Mouse (Mus musculus): ENCODE results near the gene Wfdc13.
A peak's percentile ranks its signal among the peaks of the same experiment; 100 is the strongest.

Gene Wfdc13

DNA sequence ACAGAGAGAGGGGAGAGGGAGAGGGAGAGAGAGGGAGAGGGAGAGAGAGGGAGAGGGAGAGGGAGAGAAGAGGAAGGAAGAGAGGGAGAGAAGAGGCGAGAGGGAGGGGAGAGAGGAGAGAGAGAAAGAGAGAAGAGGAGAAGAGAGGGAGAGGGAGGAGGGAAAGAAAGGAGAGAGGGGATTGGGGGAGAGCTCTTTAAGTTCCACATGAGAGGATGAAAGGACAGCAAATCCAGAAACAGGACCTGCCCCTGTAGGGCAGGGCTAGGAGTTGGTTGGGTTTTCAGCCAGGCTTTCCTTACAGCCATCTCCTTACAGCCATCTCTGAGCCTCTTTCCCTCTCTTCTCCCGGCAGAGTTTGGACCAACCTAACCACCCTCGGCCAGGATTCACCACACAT is at the start of gene Wfdc13:
Wfdc13 (plus strand) TSS at position 301 of the 400 bp plus-strand sequence.
- DNase-seq (ENCODE audit: low read depth, low spot score), result no peak

GRCm38 (mm10) chr2:164635266-164635665 is 49.6 kb upstream of the Wfdc13 start:
- DNase-seq (ENCODE audit: low read depth, low spot score), result no peak

DNA sequence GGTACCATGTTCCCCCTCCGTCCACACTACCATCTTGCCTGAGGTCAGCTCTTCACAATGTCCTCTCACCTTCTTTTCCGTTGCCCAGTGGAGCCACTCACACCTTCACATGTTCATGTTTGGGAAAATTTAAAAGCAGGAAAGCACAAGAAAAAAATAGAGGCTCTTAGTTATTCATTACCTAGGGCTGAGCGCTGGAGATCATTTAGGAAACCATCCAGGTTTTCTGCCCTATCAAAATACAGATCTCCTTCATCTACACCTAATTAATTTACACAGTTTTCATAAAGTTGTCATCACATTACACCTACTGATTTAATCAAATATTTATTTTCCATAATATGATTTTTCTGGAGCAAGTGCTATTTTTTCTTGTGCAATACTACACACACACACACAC is 46.2 kb upstream of the Wfdc13 start, which contains the start of gene Wfdc16:
Wfdc16 (minus strand) TSS at position 101 of the 400 bp plus-strand sequence.
- no peak for DNase-seq (ENCODE audit: low read depth, low spot score)

- no peak for DNase-seq (ENCODE audit: low read depth, low spot score)
These were observed 43.8 kb upstream of the Wfdc13 start for GRCm38 (mm10) chr2:164641129-164641528.

DNA sequence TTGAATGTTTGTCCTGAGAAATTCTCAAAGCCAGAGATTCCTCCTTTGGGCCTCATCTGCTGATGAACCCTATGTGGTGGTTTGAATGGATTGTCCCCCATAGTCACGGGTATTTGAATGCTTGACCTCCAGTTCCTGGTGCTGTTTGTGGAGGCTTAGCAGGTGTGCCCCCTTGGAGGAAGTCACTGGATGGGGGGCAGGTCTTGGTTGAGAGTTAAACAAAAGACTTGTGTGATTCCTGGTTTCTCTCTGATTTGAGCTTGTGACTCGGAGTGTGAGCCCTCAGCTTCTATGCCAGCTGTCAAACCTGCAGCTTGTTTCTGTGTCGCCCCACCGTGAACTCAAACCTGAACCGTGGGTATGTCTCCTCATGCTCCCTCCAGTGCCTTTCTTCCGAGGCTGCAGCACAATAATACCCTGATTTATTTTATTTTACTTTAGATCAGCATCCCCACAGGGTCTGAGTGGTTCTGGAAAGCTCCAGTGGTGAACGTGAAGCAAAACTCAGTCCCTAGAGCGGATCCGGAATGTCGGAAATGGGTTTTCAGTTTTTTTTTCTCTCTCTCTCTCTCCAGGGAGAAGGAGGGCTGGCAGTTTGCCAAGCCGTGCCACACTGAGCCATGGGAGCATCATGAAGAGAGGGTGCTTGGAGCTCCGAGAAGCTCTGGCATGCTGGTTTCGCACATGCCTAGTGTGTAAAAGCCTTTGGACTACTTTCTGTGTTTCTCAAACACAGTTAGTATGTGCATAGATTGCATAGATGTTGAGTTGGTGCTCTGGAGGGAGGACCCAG is 42.8 kb upstream of the Wfdc13 start:
- peak; percentile 12 for DNase-seq (ENCODE audit: low read depth, low spot score)

DNA sequence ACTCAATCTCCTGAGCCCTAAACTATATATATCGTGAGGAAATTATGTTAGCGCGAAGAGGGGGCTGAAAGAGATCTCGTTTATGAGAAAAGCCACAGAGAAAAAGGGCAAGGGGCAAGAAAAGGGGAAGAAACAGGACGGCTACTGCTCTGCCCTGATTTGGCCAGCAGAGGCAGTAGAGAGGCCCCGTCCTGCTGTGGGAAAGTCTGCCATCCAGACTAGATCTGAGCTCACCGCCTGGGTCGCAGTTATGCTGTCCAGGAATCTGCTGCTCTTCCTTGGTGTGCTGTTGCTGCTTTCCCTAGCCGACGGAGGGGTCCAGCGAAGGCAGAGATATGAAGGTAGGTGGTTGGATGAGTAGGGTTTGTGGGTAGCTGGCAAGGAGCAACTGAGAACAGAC is 29.0 kb upstream of the Wfdc13 start, which contains the start of gene Wfdc10:
Wfdc10 (plus strand) TSS at position 189 of the 400 bp plus-strand sequence.
- no peak for DNase-seq (ENCODE audit: low read depth, low spot score)

- no peak for DNase-seq (ENCODE audit: low read depth, low spot score)
These were observed 28.4 kb upstream of the Wfdc13 start, which contains the start of gene Wfdc9 for GRCm38 (mm10) chr2:164656483-164656882. TSS of gene Wfdc9 (minus strand) at chr2:164656583.

DNA sequence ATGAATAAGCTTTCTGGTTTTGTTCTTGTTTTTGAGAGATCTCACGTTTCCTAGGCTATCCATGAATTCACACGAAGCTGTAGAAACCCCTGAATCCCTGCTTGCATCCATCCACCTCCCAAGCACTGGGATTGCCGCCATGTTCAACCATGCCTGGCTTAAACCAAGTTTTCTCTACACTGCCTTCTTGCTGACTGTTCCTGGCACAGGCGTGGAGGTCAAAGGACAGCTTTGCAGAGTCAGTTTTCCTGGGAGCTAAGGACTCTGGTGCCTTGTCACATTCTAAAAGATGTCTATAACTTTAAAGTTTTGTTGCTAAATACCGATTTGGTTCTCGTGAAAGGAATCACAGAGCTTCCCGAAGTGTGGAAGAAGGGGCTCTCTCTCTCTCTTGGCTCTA is 20.1 kb upstream of the Wfdc13 start:
- no peak for DNase-seq (ENCODE audit: low read depth, low spot score)

- DNase-seq (ENCODE audit: low read depth, low spot score), result no peak
These were observed 14.6 kb upstream of the Wfdc13 start for GRCm38 (mm10) chr2:164670261-164670660.

- no peak for DNase-seq (ENCODE audit: low read depth, low spot score)
These were observed 14.0 kb upstream of the Wfdc13 start for GRCm38 (mm10) chr2:164670938-164671337.

GRCm38 (mm10) chr2:164673987-164674386 is 10.9 kb upstream of the Wfdc13 start, which contains the start of gene Wfdc11:
TSS of gene Wfdc11 (minus strand) at chr2:164674087.
- DNase-seq (ENCODE audit: low read depth, low spot score), result peak; percentile 33

GRCm38 (mm10) chr2:164676103-164676502 is 8.8 kb upstream of the Wfdc13 start:
- no peak for DNase-seq (ENCODE audit: low read depth, low spot score)

DNA sequence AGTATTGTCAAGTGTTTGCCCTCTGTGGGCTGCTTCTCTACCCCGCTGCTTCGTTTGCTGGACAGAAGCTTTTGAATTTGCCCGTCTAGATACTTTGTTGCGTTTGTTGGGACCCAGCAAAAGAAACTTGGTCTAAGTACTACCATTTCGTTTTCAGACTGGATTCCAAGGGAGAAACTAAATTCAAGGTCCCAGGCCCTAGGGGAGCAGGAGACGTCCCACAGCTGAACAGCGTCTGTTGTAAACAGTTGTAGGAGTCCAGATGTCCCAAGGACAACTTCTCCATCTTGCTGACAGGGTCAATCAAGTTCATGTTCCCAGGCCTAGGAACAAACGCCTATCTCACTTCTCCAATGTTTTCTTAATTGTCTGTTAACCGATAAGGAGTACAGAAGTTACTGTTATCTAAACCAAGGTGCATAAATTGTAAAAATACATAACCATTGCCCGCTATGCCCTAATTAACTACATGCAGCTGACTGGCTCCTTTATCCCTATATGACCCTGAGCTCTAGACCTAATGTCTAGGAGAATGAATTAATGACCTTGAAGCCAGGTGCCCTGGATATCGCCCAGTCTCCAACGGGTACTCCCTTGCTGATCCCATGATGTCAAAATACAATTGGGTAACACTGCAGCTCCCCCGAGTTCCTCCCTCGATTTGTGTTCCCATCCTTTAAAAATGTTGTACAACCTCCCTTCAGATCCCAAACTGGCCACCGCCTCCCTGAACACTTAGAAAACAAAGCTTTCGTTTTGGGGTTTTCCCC is 7.8 kb upstream of the Wfdc13 start:
- no peak for DNase-seq (ENCODE audit: low read depth, low spot score)

GRCm38 (mm10) chr2:164678848-164679625 is 5.9 kb upstream of the Wfdc13 start:
- DNase-seq (ENCODE audit: low read depth, low spot score), result peak; percentile 72

- no peak for DNase-seq (ENCODE audit: low read depth, low spot score)
These were observed 5.0 kb upstream of the Wfdc13 start for GRCm38 (mm10) chr2:164679906-164680305.

GRCm38 (mm10) chr2:164698201-164698600 is 13.3 kb downstream of the Wfdc13 start, which contains the start of gene Spint4:
TSS of gene Spint4 (plus strand) at chr2:164698501.
- no peak for DNase-seq (ENCODE audit: low read depth, low spot score)

GRCm38 (mm10) chr2:164700959-164701358 is 16.1 kb downstream of the Wfdc13 start:
- no peak for DNase-seq (ENCODE audit: low read depth, low spot score)

DNA sequence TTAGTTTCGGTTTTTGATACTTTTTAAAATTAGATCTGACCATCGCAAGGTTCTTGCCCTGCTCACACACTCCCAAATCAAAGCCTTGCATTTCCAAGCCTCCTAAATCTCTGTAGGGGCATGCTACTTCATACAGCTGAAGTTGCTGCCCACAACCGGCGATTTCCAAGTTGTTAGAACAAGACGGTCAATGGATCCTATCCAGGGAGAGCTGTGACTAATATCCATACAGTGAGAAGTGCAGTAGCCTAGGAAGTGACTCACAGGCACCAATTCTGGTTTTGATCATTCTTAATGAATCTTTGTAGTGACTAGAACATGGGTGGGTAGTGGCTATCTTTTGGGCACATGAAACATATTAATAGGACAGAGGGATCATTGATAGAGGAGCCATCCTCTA is 16.9 kb downstream of the Wfdc13 start:
- DNase-seq (ENCODE audit: low read depth, low spot score), result peak; percentile 29

GRCm38 (mm10) chr2:164704235-164704634 is 19.3 kb downstream of the Wfdc13 start:
- DNase-seq (ENCODE audit: low read depth, low spot score), result no peak

DNA sequence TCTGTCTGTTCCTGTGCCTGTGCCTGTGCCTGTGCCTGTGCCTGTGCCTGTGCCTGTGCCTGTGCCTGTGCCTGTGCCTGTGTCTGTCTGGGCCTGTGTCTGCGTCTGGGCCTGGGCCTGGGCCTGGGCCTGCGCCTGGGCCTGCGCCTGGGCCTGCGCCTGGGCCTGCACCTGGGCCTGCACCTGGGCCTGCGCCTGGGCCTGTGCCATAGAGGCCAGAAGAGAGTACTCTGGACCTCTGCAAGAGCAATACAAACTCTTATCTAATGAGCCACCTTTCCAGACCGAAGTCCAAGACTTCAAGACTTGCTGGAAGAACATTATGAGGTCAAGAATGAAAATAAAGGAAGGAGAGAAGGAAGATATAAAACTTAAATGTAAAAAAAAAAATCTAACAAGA is 20.4 kb downstream of the Wfdc13 start:
- DNase-seq (ENCODE audit: low read depth, low spot score), result no peak

DNA sequence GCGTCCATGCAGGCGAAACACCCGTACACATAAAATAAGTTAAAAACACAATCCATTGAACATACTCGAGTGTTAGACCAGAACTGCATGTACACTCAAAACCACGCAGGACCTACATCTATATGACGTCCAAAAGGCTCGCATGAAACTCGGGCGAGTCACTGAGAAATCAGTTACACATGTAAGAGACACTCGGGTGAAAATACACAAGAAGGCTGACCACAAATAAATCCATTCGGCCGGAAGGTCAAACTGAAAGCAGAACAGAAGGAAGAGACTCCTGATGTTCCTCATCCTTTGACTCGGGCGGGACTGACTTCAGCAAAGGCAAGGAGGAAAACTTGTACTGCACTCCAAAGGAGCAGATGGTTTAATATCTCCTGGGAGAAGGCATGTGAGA is 21.1 kb downstream of the Wfdc13 start:
- DNase-seq (ENCODE audit: low read depth, low spot score), result no peak

GRCm38 (mm10) chr2:164715005-164715404 is 30.1 kb downstream of the Wfdc13 start, which contains the start of gene Spint5:
TSS of gene Spint5 (plus strand) at chr2:164715305.
- no peak for DNase-seq (ENCODE audit: low read depth, low spot score)

All from brain, adult 2 months (tissue).